Mouse (Mus musculus): ENCODE measurements around the gene Lmf1. TPM values are rescaled to one million over a fixed set of nuclear protein-coding genes. Genes with fewer than 3 reads are reported as not detected.

Gene Lmf1
- polyA plus RNA-seq, 1 experiment from 2014 or later = 22.6 TPM

- 60% methylated on average over 1 of the region's 1 CpGs for WGBS
- Histone ChIP-seq H3K4me1 (replicated peaks) (no peaks in the 10 kb centered on the region), H3K9me3 (no peaks in the 10 kb centered on the region), H3K27me3 (peaks cover 8% of the 10 kb centered on the region), H3K9ac (peak overlapping the region; percentile 26; the same call in 1 of the 2 replicates), H3K36me3 (no peaks in the 10 kb centered on the region), H3K27ac (no peak overlapping the region), H3K4me2 (no peak overlapping the region), H3K4me3 (no peak overlapping the region)
- no peak for ATAC-seq (ENCODE audit: low FRiP score)
Measured at GRCm38 (mm10) chr17:25696263-25696662, 117.4 kb downstream of the Lmf1 start.

GRCm38 (mm10) chr17:25698446-25698845 is 119.6 kb downstream of the Lmf1 start:
- no peak; the same call in 1 of the 2 replicates for ATAC-seq (ENCODE audit: low FRiP score)
- H3K4me3 ChIP-seq = no peak overlapping the region
- no peak overlapping the region for H3K27ac ChIP-seq
- H3K9me3 ChIP-seq = no peaks in the 10 kb centered on the region
- no peak overlapping the region for H3K9ac ChIP-seq
- H3K36me3 ChIP-seq = no peaks in the 10 kb centered on the region
- no peaks in the 10 kb centered on the region for H3K4me1 ChIP-seq (replicated peaks)
- WGBS = 16% methylated on average over 7 of the region's 7 CpGs
- H3K27me3 ChIP-seq = peaks cover 8% of the 10 kb centered on the region
- H3K4me2 ChIP-seq = no peak overlapping the region

- no peak overlapping the region for H3K27ac ChIP-seq
- no peaks in the 10 kb centered on the region for H3K36me3 ChIP-seq
- no peaks in the 10 kb centered on the region for H3K4me1 ChIP-seq (replicated peaks)
- 59% methylated on average over 9 of the region's 9 CpGs for WGBS
- H3K4me3 ChIP-seq = no peak overlapping the region
- no peak overlapping the region for H3K9ac ChIP-seq
- H3K4me2 ChIP-seq = no peak overlapping the region
- H3K9me3 ChIP-seq = no peaks in the 10 kb centered on the region
- ATAC-seq (ENCODE audit: low FRiP score) = no peak
- peaks cover 8% of the 10 kb centered on the region for H3K27me3 ChIP-seq
Measured at GRCm38 (mm10) chr17:25700863-25701496, 122.1 kb downstream of the Lmf1 start.

- Histone ChIP-seq H3K9ac (no peak overlapping the region), H3K4me1 (replicated peaks) (no peaks in the 10 kb centered on the region), H3K4me2 (no peak overlapping the region), H3K27me3 (no peaks in the 10 kb centered on the region), H3K4me3 (no peak overlapping the region), H3K36me3 (no peaks in the 10 kb centered on the region), H3K9me3 (no peaks in the 10 kb centered on the region), H3K27ac (no peak overlapping the region)
- WGBS = 98% methylated on average over 2 of the region's 2 CpGs
- ATAC-seq (ENCODE audit: low FRiP score) = no peak
Measured at GRCm38 (mm10) chr17:25709994-25710393, 131.1 kb downstream of the Lmf1 start.

GRCm38 (mm10) chr17:25711136-25711535 is 132.3 kb downstream of the Lmf1 start:
- no peaks in the 10 kb centered on the region for H3K36me3 ChIP-seq
- no peak overlapping the region for H3K4me2 ChIP-seq
- 83% methylated on average over 4 of the region's 4 CpGs for WGBS
- ATAC-seq (ENCODE audit: low FRiP score) = no peak
- H3K4me1 ChIP-seq (replicated peaks) = no peaks in the 10 kb centered on the region; the same call in 1 of the 2 replicates
- H3K27me3 ChIP-seq = peaks cover 8% of the 10 kb centered on the region
- H3K27ac ChIP-seq = no peak overlapping the region
- no peak overlapping the region for H3K9ac ChIP-seq
- H3K9me3 ChIP-seq = no peaks in the 10 kb centered on the region
- H3K4me3 ChIP-seq = no peak overlapping the region

Other genes starting within 250 kb of the Lmf1 start
- 0.08 TPM in 1 of 2 replicates, not detected in the other for gene Tpsab1, start 233.5 kb upstream of the Lmf1 start, polyA plus RNA-seq (2015; fragmentation: Nextera tagmentation; extraction: Ambion mirVana)
- gene Tpsb2, start 212.8 kb upstream of the Lmf1 start, polyA plus RNA-seq (2015; fragmentation: Nextera tagmentation; extraction: Ambion mirVana) = 0.14 TPM in 1 of 2 replicates, not detected in the other
- gene Tpsg1, start 209.8 kb upstream of the Lmf1 start, polyA plus RNA-seq (2015; fragmentation: Nextera tagmentation; extraction: Ambion mirVana) = 0.85 and 0.90 TPM in 2 replicates
- 9.7 and 10.2 TPM in 2 replicates for gene Cacna1h, start 145.3 kb upstream of the Lmf1 start, polyA plus RNA-seq (2015; fragmentation: Nextera tagmentation; extraction: Ambion mirVana)
- 1.1 and 2.0 TPM in 2 replicates for gene Tekt4, start 124.5 kb upstream of the Lmf1 start, polyA plus RNA-seq (2015; fragmentation: Nextera tagmentation; extraction: Ambion mirVana)
- 0.38 and 0.45 TPM in 2 replicates for gene Sstr5, start 81.8 kb upstream of the Lmf1 start, polyA plus RNA-seq (2015; fragmentation: Nextera tagmentation; extraction: Ambion mirVana)
- 11.1 and 11.8 TPM in 2 replicates for gene Sox8, start 8.4 kb upstream of the Lmf1 start, polyA plus RNA-seq (2015; fragmentation: Nextera tagmentation; extraction: Ambion mirVana)
- 1.6 TPM in 2 replicates for gene Gng13, start 138.1 kb downstream of the Lmf1 start, polyA plus RNA-seq (2015; fragmentation: Nextera tagmentation; extraction: Ambion mirVana)
- 7.9 and 8.5 TPM in 2 replicates for gene Chtf18, start 148.3 kb downstream of the Lmf1 start, polyA plus RNA-seq (2015; fragmentation: Nextera tagmentation; extraction: Ambion mirVana)
- 23.4 and 24.2 TPM in 2 replicates for gene Rpusd1, start 148.6 kb downstream of the Lmf1 start, polyA plus RNA-seq (2015; fragmentation: Nextera tagmentation; extraction: Ambion mirVana)
- gene Mslnl, start 157.0 kb downstream of the Lmf1 start, polyA plus RNA-seq (2015; fragmentation: Nextera tagmentation; extraction: Ambion mirVana) = not detected in 2 replicates
- gene Msln, start 175.3 kb downstream of the Lmf1 start, polyA plus RNA-seq (2015; fragmentation: Nextera tagmentation; extraction: Ambion mirVana) = 0.34 TPM in 1 of 2 replicates, not detected in the other
- 27.8 and 28.0 TPM in 2 replicates for gene Narfl, start 194.7 kb downstream of the Lmf1 start, polyA plus RNA-seq (2015; fragmentation: Nextera tagmentation; extraction: Ambion mirVana)
- 125 and 138 TPM in 2 replicates for gene Haghl, start 206.6 kb downstream of the Lmf1 start, polyA plus RNA-seq (2015; fragmentation: Nextera tagmentation; extraction: Ambion mirVana)
- 0.16 and 0.36 TPM in 2 replicates for gene Ccdc78, start 207.5 kb downstream of the Lmf1 start, polyA plus RNA-seq (2015; fragmentation: Nextera tagmentation; extraction: Ambion mirVana)
- 86.6 and 86.8 TPM in 2 replicates for gene Fam173a, start 213.8 kb downstream of the Lmf1 start, polyA plus RNA-seq (2015; fragmentation: Nextera tagmentation; extraction: Ambion mirVana)
- 0.60 TPM in 1 of 2 replicates, not detected in the other for gene AC134908.4, start 216.6 kb downstream of the Lmf1 start, polyA plus RNA-seq (2015; fragmentation: Nextera tagmentation; extraction: Ambion mirVana)
- gene Metrn, start 218.1 kb downstream of the Lmf1 start, polyA plus RNA-seq (2015; fragmentation: Nextera tagmentation; extraction: Ambion mirVana) = 45.4 and 57.6 TPM in 2 replicates
- gene Fbxl16, start 230.0 kb downstream of the Lmf1 start, polyA plus RNA-seq (2015; fragmentation: Nextera tagmentation; extraction: Ambion mirVana) = 29.1 and 32.4 TPM in 2 replicates
- gene Wdr24, start 244.5 kb downstream of the Lmf1 start, polyA plus RNA-seq (2015; fragmentation: Nextera tagmentation; extraction: Ambion mirVana) = 26.6 and 30.7 TPM in 2 replicates
- gene Jmjd8, start 249.8 kb downstream of the Lmf1 start, polyA plus RNA-seq (2015; fragmentation: Nextera tagmentation; extraction: Ambion mirVana) = 62.9 and 64.2 TPM in 2 replicates

Data from hindbrain, embryonic 13.5 days (tissue).